Mouse (Mus musculus): ENCODE data around the gene Wdr4. TPM values are rescaled to one million over a fixed set of nuclear protein-coding genes. Genes with fewer than 3 reads are reported as not detected.

Gene Wdr4
- polyA plus RNA-seq, 1 experiment from 2014 or later = 35.7 TPM

GRCm38 (mm10) chr17:31456723-31457567, 62.8 kb downstream of the Wdr4 start:
- Histone ChIP-seq H3K36me3 (peaks cover 32% of the 10 kb centered on the region), H3K9me3 (no peaks in the 10 kb centered on the region), H3K27me3 (no peaks in the 10 kb centered on the region), H3K9ac (no peak overlapping the region), H3K4me2 (no peak overlapping the region), H3K4me3 (no peak overlapping the region), H3K27ac (no peak overlapping the region), H3K4me1 (no peaks in the 10 kb centered on the region; the same call in 1 of the 2 replicates)
- ATAC-seq (ENCODE audit: insufficient number of reproducible peaks, insufficient read depth, low FRiP score, low TSS enrichment, low read depth) = no peak
- 73% methylated on average over 18 of the region's 18 CpGs for WGBS

DNA sequence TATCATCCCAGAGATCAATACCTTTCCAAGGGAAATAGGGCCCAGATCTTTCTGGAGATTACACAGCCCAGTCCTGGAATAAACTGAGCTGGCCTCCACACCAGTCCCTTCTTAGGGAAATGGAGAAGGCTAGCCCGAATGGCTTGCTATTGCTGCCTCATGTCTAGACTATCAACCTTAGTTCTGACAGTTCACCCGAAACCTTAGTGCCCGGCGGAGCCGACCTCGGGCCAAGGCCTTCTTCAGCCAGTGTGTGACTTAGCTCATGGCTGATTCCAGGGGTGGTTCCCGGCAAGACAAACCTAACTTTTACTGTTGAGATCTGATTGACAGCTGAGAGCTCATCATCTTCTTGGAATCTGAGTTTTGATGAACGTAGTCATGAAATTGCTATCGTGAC, 65.7 kb downstream of the Wdr4 start:
- H3K4me3 ChIP-seq = no peak overlapping the region
- peaks cover 15% of the 10 kb centered on the region for H3K4me1 ChIP-seq
- H3K4me2 ChIP-seq = no peak overlapping the region
- no peaks in the 10 kb centered on the region for H3K9me3 ChIP-seq
- no peak overlapping the region for H3K9ac ChIP-seq
- H3K36me3 ChIP-seq = peaks cover 24% of the 10 kb centered on the region
- H3K27me3 ChIP-seq = no peaks in the 10 kb centered on the region
- 86% methylated on average over 9 of the region's 9 CpGs for WGBS
- no peak for ATAC-seq (ENCODE audit: insufficient number of reproducible peaks, insufficient read depth, low FRiP score, low TSS enrichment, low read depth)
- no peak overlapping the region for H3K27ac ChIP-seq

DNA sequence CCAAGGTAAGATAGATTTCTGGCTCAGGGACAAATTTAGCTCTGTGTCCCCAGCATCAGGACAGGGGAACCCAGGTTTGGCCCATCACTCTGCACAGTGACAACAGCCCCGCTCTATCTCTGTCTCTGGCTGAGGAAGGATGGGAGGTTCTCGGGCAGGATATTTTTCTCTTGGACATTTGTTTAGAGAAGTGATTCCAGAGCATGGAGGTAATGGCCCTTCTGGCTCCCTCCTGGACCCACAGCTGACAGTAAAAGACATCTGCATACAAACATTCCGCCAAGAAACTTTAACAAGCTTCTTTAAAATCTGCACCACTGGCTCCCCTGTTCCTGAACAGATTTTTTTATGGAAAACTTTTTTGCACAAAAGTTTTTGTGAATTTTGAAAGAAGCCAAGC, 66.3 kb downstream of the Wdr4 start:
- WGBS = 87% methylated on average over 3 of the region's 3 CpGs

GRCm38 (mm10) chr17:31452816-31453215, 67.0 kb downstream of the Wdr4 start:
- ATAC-seq (ENCODE audit: insufficient number of reproducible peaks, insufficient read depth, low FRiP score, low TSS enrichment, low read depth) = no peak
- peaks cover 15% of the 10 kb centered on the region for H3K4me1 ChIP-seq
- no peak overlapping the region for H3K4me2 ChIP-seq
- no peak overlapping the region for H3K27ac ChIP-seq
- no peak overlapping the region for H3K4me3 ChIP-seq
- H3K36me3 ChIP-seq = peaks cover 24% of the 10 kb centered on the region
- WGBS = 69% methylated on average over 2 of the region's 2 CpGs
- no peak overlapping the region for H3K9ac ChIP-seq
- H3K9me3 ChIP-seq = no peaks in the 10 kb centered on the region
- no peaks in the 10 kb centered on the region for H3K27me3 ChIP-seq

More for the DNA sequence above, 66.3 kb downstream of the Wdr4 start:
- ATAC-seq (ENCODE audit: insufficient number of reproducible peaks, insufficient read depth, low FRiP score, low TSS enrichment, low read depth) = no peak
- Histone ChIP-seq H3K9me3 (no peaks in the 10 kb centered on the region), H3K27ac (no peak overlapping the region), H3K4me1 (peaks cover 15% of the 10 kb centered on the region), H3K9ac (no peak overlapping the region), H3K4me3 (no peak overlapping the region), H3K4me2 (no peak overlapping the region), H3K36me3 (peaks cover 24% of the 10 kb centered on the region), H3K27me3 (no peaks in the 10 kb centered on the region)

- H3K27ac ChIP-seq = peak overlapping the region; percentile 72
- no peak for ATAC-seq (ENCODE audit: insufficient number of reproducible peaks, insufficient read depth, low FRiP score, low TSS enrichment, low read depth)
- no peak overlapping the region for H3K4me2 ChIP-seq
- H3K36me3 ChIP-seq = peaks cover 22% of the 10 kb centered on the region
- no peaks in the 10 kb centered on the region for H3K9me3 ChIP-seq
- 41% methylated on average over 8 of the region's 8 CpGs for WGBS
- H3K27me3 ChIP-seq = no peaks in the 10 kb centered on the region
- H3K4me1 ChIP-seq = peaks cover 15% of the 10 kb centered on the region
- H3K9ac ChIP-seq = no peak overlapping the region
- no peak overlapping the region for H3K4me3 ChIP-seq
These were observed 68.5 kb downstream of the Wdr4 start for GRCm38 (mm10) chr17:31451179-31451708.

GRCm38 (mm10) chr17:31450206-31450605, 69.6 kb downstream of the Wdr4 start:
- Histone ChIP-seq H3K9ac (no peak overlapping the region), H3K4me2 (no peak overlapping the region), H3K4me1 (peaks cover 21% of the 10 kb centered on the region), H3K27me3 (no peaks in the 10 kb centered on the region), H3K9me3 (no peaks in the 10 kb centered on the region), H3K27ac (no peak overlapping the region), H3K4me3 (no peak overlapping the region), H3K36me3 (peaks cover 15% of the 10 kb centered on the region; the same call in 1 of the 2 replicates)
- no peak for ATAC-seq (ENCODE audit: insufficient number of reproducible peaks, insufficient read depth, low FRiP score, low TSS enrichment, low read depth)
- WGBS = 78% methylated on average over 3 of the region's 3 CpGs

DNA sequence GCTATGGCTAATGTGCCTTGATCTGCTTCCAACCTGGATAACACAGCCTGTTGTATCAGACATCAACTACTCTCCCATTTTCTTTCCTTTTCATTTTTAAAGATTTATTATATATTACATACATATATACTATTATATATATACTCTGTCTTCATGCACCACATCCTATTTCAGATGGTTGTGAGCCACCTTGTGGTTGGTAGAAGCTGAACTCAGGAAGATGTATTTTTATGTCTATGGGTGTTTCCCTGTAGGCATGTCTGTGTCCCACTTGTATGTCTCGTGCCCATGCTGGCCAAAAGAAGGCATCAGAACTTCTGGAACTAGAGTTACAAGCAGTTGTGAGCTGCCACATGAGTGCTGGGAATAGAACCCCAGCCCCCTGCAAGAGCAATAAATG, 71.3 kb downstream of the Wdr4 start:
- ATAC-seq (ENCODE audit: insufficient number of reproducible peaks, insufficient read depth, low FRiP score, low TSS enrichment, low read depth) = no peak
- Histone ChIP-seq H3K4me3 (no peak overlapping the region), H3K27me3 (no peaks in the 10 kb centered on the region), H3K4me2 (no peak overlapping the region), H3K9me3 (no peaks in the 10 kb centered on the region), H3K4me1 (peaks cover 27% of the 10 kb centered on the region), H3K27ac (no peak overlapping the region), H3K36me3 (peaks cover 11% of the 10 kb centered on the region; the same call in 1 of the 2 replicates), H3K9ac (no peak overlapping the region)
- WGBS = 72% methylated on average over 1 of the region's 1 CpGs

DNA sequence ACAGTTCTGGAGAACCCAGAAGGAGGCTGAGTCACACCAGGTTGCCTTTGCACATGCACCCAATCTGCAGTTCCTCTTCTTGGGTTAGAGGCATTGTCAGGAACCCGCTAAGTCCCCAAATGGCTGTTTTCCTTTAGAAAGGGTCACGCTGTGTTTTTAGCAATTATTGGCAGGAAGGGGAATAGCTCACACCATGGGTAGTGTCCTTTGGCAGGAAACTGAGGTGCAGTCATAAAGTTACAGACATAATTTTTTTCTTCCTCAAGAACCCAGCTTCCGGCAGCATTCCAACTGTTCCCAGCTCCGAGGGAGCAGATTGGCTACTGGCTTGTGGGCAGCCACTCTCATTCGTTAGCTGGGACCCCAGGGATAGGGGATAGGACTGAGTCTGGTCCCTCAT, 72.0 kb downstream of the Wdr4 start:
- WGBS = 77% methylated on average over 5 of the region's 5 CpGs
- ATAC-seq (ENCODE audit: insufficient number of reproducible peaks, insufficient read depth, low FRiP score, low TSS enrichment, low read depth) = no peak
- Histone ChIP-seq H3K9ac (no peak overlapping the region), H3K9me3 (no peaks in the 10 kb centered on the region), H3K4me3 (no peak overlapping the region), H3K4me1 (peaks cover 27% of the 10 kb centered on the region), H3K36me3 (peaks cover 11% of the 10 kb centered on the region; the same call in 1 of the 2 replicates), H3K4me2 (no peak overlapping the region), H3K27ac (no peak overlapping the region), H3K27me3 (no peaks in the 10 kb centered on the region)

- 15% methylated on average over 7 of the region's 7 CpGs for WGBS
- Histone ChIP-seq H3K9ac (no peak overlapping the region), H3K4me2 (no peak overlapping the region), H3K27me3 (no peaks in the 10 kb centered on the region), H3K36me3 (peaks cover 11% of the 10 kb centered on the region; the same call in 1 of the 2 replicates), H3K4me1 (peaks cover 13% of the 10 kb centered on the region), H3K9me3 (no peaks in the 10 kb centered on the region), H3K4me3 (no peak overlapping the region), H3K27ac (peak overlapping the region; percentile 17; the same call in 1 of the 2 replicates)
- ATAC-seq (ENCODE audit: insufficient number of reproducible peaks, insufficient read depth, low FRiP score, low TSS enrichment, low read depth) = no peak
These were observed 74.6 kb downstream of the Wdr4 start for GRCm38 (mm10) chr17:31445061-31445731.

All from embryonic facial prominence, embryonic 13.5 days (tissue).